Mouse (Mus musculus) testis, adult 10 weeks (tissue): ENCODE measurements around the gene Actb. TPM values are rescaled to one million over a fixed set of nuclear protein-coding genes. Genes with fewer than 3 reads are reported as not detected.

Experiments
- polyA plus RNA-seq: library from polyadenylated mRNA; stranded (reverse); fragments of 350-450 nt; fragmentation: Illumina TruSeq; extraction: RNeasy Lipid Tissue Mini Kit (QIAGEN cat#74804); gene quantifications from one replicate; pipeline ENCODE4 v1.2.3, GENCODE M21; 2014; ENCODE audit warnings: low read depth, low replicate concordance

Actb gene
- 306 TPM for polyA plus RNA-seq

GRCm38 (mm10) chr5:142906532-142907047 lies at the start of gene Actb:
TSS of gene Actb (minus strand) at chr5:142906754.

DNA sequence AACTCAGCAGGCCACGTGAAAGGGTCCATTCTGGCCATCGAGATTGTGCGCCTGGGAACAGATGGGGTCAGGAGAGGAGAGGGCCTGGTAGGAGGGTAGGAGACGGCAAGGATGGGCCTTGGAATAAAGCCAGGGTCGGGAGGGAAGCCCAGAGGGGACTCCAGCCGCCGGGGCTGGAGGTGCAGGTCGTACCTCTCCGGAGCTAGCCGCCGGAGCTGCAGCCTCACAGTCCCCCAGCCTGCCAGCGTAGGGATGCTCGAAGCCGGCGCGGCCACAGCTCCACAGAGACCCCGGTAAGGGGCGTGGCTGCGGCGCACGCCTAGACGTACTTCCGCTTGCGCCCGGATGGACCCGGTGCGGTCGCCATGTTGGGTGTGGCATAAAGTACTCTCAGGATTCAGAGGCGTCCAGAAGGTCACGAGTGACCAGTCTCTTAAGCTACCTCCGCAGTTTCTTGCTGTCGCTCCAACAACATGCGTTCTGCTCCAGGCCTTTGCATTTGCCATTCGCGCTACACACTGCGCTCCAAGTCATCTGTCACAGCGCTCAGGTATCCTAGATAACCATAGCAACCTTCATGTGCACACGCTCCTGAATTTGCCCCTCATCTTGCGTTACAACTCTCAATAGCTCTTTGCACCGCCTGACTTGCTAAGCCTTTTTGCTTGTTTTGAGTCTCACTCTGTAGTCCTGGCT lies 11.5 kb downstream of the Actb start, which contains the start of gene Fbxl18:
Gene Fbxl18 (minus strand): TSS at position 504 of the 696 bp plus-strand sequence.

Other genes with a start within 250 kb of the Actb start
- gene Slc29a4, start 214.2 kb downstream of the Actb start, polyA plus RNA-seq: 0.07 TPM
- 2.2 TPM for gene Tnrc18, start 89.1 kb downstream of the Actb start, polyA plus RNA-seq
- 1.1 TPM for gene Fbxl18, start 11.3 kb downstream of the Actb start, polyA plus RNA-seq
- 1.2 TPM for gene Fscn1, start 53.6 kb upstream of the Actb start, polyA plus RNA-seq
- gene Rnf216, start 206.2 kb upstream of the Actb start, polyA plus RNA-seq: 149 TPM
- 0.07 TPM for gene Olfr718-ps1, start 240.8 kb upstream of the Actb start, polyA plus RNA-seq